Mouse (Mus musculus): ENCODE results near the gene Pirt. TPM values are rescaled to one million over a fixed set of nuclear protein-coding genes. Genes with fewer than 3 reads are reported as not detected.

Gene Pirt
- polyA plus RNA-seq, 1 experiment from 2014 or later, result not detected

GRCm38 (mm10) chr11:66946922-66947321, 35.1 kb downstream of the Pirt start:
- Histone ChIP-seq H3K4me1 (replicated peaks) (no peaks in the 10 kb centered on the region), H3K36me3 (replicated peaks) (no peaks in the 10 kb centered on the region), H3K4me2 (no peak overlapping the region), H3K4me3 (replicated peaks) (no peak overlapping the region), H3K9me3 (replicated peaks) (no peaks in the 10 kb centered on the region), H3K9ac (no peak overlapping the region), H3K27me3 (no peaks in the 10 kb centered on the region), H3K27ac (replicated peaks) (no peak overlapping the region)
- ATAC-seq (ENCODE audit: insufficient read depth), result no peak
- 65% methylated on average over 6 of the region's 6 CpGs for WGBS (ENCODE audit: insufficient replicate concordance)

DNA sequence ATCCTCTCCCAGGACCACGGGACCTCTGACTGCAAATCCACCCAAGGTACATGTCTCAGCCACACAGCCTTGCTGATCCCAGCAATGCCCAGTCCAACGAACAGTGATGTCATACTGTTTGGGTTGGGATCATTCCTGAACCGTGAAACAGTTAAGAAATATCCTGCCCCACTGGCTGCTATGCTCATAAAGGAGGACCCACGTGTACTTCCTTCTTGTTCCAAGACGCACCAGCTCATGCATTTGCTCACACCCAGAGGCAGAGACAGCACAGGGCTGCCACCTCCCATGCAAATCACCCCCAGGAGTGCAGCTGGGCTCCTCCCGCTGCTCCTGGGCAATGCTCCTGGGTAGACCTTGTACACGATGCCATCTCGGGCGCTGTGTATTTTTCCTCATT, 44.5 kb downstream of the Pirt start, which contains the start of gene Tmem238l:
Tmem238l (plus strand) TSS at position 336 of the 400 bp plus-strand sequence.
- Histone ChIP-seq H3K36me3 (replicated peaks) (no peaks in the 10 kb centered on the region), H3K27me3 (no peaks in the 10 kb centered on the region), H3K4me3 (replicated peaks) (no peak within 1 kb of the TSS), H3K4me1 (replicated peaks) (no peaks in the 10 kb centered on the region), H3K9me3 (replicated peaks) (no peaks in the 10 kb centered on the region), H3K27ac (replicated peaks) (no peak within 1 kb of the TSS), H3K4me2 (no peak within 1 kb of the TSS), H3K9ac (no peak within 1 kb of the TSS)
- 58% methylated on average over 9 of the region's 9 CpGs for WGBS (ENCODE audit: insufficient replicate concordance)
- ATAC-seq (ENCODE audit: insufficient read depth), result no peak

- H3K4me1 ChIP-seq (replicated peaks), result no peaks in the 10 kb centered on the region
- no peaks in the 10 kb centered on the region for H3K9me3 ChIP-seq (replicated peaks)
- H3K9ac ChIP-seq, result no peak overlapping the region
- ATAC-seq (ENCODE audit: insufficient read depth), result no peak
- WGBS (ENCODE audit: insufficient replicate concordance), result 34% methylated on average over 1 of the region's 1 CpGs
- H3K4me3 ChIP-seq (replicated peaks), result no peak overlapping the region
- no peaks in the 10 kb centered on the region for H3K27me3 ChIP-seq
- H3K4me2 ChIP-seq, result no peak overlapping the region
- no peaks in the 10 kb centered on the region for H3K36me3 ChIP-seq (replicated peaks)
- H3K27ac ChIP-seq (replicated peaks), result no peak overlapping the region
Measured at GRCm38 (mm10) chr11:66960797-66961196, 49.0 kb downstream of the Pirt start.

DNA sequence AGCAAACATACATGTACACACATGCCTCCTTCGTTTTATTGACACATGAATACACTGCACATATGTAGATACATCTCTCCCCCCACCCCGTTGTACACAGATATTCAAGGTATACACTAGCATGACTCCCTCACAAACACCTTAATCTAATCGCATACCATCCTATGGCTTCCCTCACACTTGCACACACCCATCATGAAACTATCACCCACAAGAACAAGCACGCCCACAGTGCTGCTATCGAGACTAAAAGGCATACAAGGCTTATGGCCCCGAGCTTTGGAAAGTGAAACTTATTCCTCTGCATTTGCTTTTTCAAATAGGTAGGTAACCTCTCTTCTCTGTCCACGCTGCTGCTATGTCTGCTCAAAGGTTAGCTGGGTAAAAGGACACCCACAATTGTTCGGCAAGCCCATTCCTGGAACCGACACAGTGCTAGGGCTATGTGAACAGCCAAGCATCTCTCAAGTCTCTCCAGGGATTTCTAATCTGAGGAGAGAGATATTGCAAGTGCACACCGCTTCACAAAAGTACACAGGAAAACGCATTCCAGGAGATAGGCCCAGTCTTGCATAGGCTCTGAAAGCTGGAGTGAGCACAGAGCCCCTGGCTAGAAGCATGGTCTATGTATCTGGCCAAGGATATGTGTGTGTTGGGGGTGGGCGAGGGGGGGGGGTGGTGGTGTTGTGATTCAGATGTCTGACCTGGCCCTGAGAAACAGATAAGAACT, 49.8 kb downstream of the Pirt start:
- H3K9me3 ChIP-seq (replicated peaks), result no peaks in the 10 kb centered on the region
- no peak for ATAC-seq (ENCODE audit: insufficient read depth)
- H3K9ac ChIP-seq, result no peak overlapping the region
- H3K27me3 ChIP-seq, result no peaks in the 10 kb centered on the region
- H3K36me3 ChIP-seq (replicated peaks), result no peaks in the 10 kb centered on the region
- 61% methylated on average over 12 of the region's 12 CpGs for WGBS (ENCODE audit: insufficient replicate concordance)
- H3K4me2 ChIP-seq, result no peak overlapping the region
- no peak overlapping the region for H3K27ac ChIP-seq (replicated peaks)
- no peaks in the 10 kb centered on the region for H3K4me1 ChIP-seq (replicated peaks)
- no peak overlapping the region for H3K4me3 ChIP-seq (replicated peaks)

DNA sequence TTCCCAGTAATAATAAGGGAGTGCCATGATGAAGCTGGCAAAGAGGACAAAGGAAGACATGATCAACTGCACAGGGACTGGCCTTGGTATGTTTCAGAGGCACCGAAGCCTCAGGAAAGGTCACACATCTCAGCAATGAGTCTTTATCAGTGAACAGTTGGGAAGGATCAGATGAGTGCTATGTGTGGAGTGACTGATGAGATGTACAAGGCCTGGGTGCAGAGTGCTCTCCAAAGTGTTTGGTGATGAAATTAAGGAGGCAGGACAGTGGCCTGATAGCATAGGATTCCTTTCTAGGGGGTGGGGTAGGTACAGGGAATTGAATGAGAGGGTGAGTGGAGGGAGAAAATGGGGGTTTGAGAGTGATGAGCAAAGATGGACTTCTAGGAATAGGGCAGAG, 51.7 kb downstream of the Pirt start:
- Histone ChIP-seq H3K4me1 (replicated peaks) (no peaks in the 10 kb centered on the region), H3K4me2 (no peak overlapping the region), H3K27ac (replicated peaks) (no peak overlapping the region), H3K27me3 (no peaks in the 10 kb centered on the region), H3K4me3 (replicated peaks) (no peak overlapping the region), H3K9me3 (replicated peaks) (no peaks in the 10 kb centered on the region), H3K9ac (no peak overlapping the region), H3K36me3 (replicated peaks) (no peaks in the 10 kb centered on the region)
- no peak for ATAC-seq (ENCODE audit: insufficient read depth)
- WGBS (ENCODE audit: insufficient replicate concordance), result 80% methylated on average over 1 of the region's 1 CpGs

GRCm38 (mm10) chr11:66966500-66967116, 54.8 kb downstream of the Pirt start:
- Histone ChIP-seq H3K27me3 (no peaks in the 10 kb centered on the region), H3K27ac (replicated peaks) (no peak overlapping the region), H3K9me3 (replicated peaks) (no peaks in the 10 kb centered on the region), H3K4me3 (replicated peaks) (no peak overlapping the region), H3K4me1 (replicated peaks) (no peaks in the 10 kb centered on the region), H3K4me2 (no peak overlapping the region), H3K9ac (no peak overlapping the region), H3K36me3 (replicated peaks) (no peaks in the 10 kb centered on the region)
- no peak for ATAC-seq (ENCODE audit: insufficient read depth)
- WGBS (ENCODE audit: insufficient replicate concordance), result 12% methylated on average over 7 of the region's 7 CpGs

- no peaks in the 10 kb centered on the region for H3K36me3 ChIP-seq (replicated peaks)
- no peaks in the 10 kb centered on the region for H3K9me3 ChIP-seq (replicated peaks)
- WGBS (ENCODE audit: insufficient replicate concordance), result 57% methylated on average over 1 of the region's 1 CpGs
- H3K4me1 ChIP-seq (replicated peaks), result no peaks in the 10 kb centered on the region
- H3K27ac ChIP-seq (replicated peaks), result no peak overlapping the region
- no peaks in the 10 kb centered on the region for H3K27me3 ChIP-seq
- no peak overlapping the region for H3K4me3 ChIP-seq (replicated peaks)
- no peak for ATAC-seq (ENCODE audit: insufficient read depth)
- no peak overlapping the region for H3K4me2 ChIP-seq
- H3K9ac ChIP-seq, result no peak overlapping the region
Measured at GRCm38 (mm10) chr11:66968575-66968974, 56.8 kb downstream of the Pirt start.

- H3K27me3 ChIP-seq, result no peaks in the 10 kb centered on the region
- ATAC-seq (ENCODE audit: insufficient read depth), result no peak
Measured at GRCm38 (mm10) chr11:66973507-66973906, 61.7 kb downstream of the Pirt start.

GRCm38 (mm10) chr11:66975606-66976330, 64.0 kb downstream of the Pirt start:
- Histone ChIP-seq H3K27ac (replicated peaks) (no peak overlapping the region), H3K4me2 (no peak overlapping the region), H3K4me3 (replicated peaks) (no peak overlapping the region), H3K9ac (no peak overlapping the region), H3K9me3 (replicated peaks) (no peaks in the 10 kb centered on the region), H3K36me3 (replicated peaks) (no peaks in the 10 kb centered on the region), H3K27me3 (no peaks in the 10 kb centered on the region), H3K4me1 (replicated peaks) (no peaks in the 10 kb centered on the region)
- ATAC-seq (ENCODE audit: insufficient read depth), result no peak
- 56% methylated on average over 7 of the region's 7 CpGs for WGBS (ENCODE audit: insufficient replicate concordance)

More at GRCm38 (mm10) chr11:66973507-66973906, 61.7 kb downstream of the Pirt start:
- Histone ChIP-seq H3K9ac (no peak overlapping the region), H3K4me2 (no peak overlapping the region), H3K9me3 (replicated peaks) (no peaks in the 10 kb centered on the region), H3K36me3 (replicated peaks) (no peaks in the 10 kb centered on the region), H3K4me3 (replicated peaks) (no peak overlapping the region), H3K4me1 (replicated peaks) (no peaks in the 10 kb centered on the region), H3K27ac (replicated peaks) (no peak overlapping the region)
- WGBS (ENCODE audit: insufficient replicate concordance), result 39% methylated on average over 3 of the region's 3 CpGs

Data from liver, embryonic 15.5 days (tissue).